Mouse (Mus musculus) layer of hippocampus, adult 8-10 months (tissue): Measurements from ENCODE around the gene Tarbp2. TPM values are rescaled to one million over a fixed set of nuclear protein-coding genes. Genes with fewer than 3 reads are reported as not detected.
A peak's percentile ranks its signal among the peaks of the same experiment; 100 is the strongest.

Experiments
- DNase-seq, 2 experiments: peaks; one replicate each; pipeline ENCODE4 v3.0.0; 2022; ENCODE audit warnings: low spot score in 2 of 2
- total RNA-seq, 4 experiments: library from RNA; stranded (reverse); gene quantifications; 2 replicates each; pipeline ENCODE4 v1.2.4; 2022

The Tarbp2 gene
- total RNA-seq, result 10 to 100 TPM; 34.0 to 39.8 (median 36.6) TPM

- DNase-seq, result peak; percentile 100
Measured at GRCm38 (mm10) chr15:102517976-102518858, at the start of gene Tarbp2. Gene Tarbp2 (plus strand): TSS chr15:102518192.

GRCm38 (mm10) chr15:102468675-102469370 lies 49.2 kb upstream of the Tarbp2 start:
- no peak for DNase-seq

GRCm38 (mm10) chr15:102470183-102470604 lies 47.8 kb upstream of the Tarbp2 start, which contains the start of gene Pcbp2:
Gene Pcbp2 (plus strand): TSS chr15:102470539.
- DNase-seq, result peak; percentile 95

GRCm38 (mm10) chr15:102470605-102471294 lies 47.2 kb upstream of the Tarbp2 start:
- peak; percentile 70 to 71 for DNase-seq

- DNase-seq, result no peak
Measured at GRCm38 (mm10) chr15:102471295-102471645, 46.7 kb upstream of the Tarbp2 start.

- no peak for DNase-seq
Measured at GRCm38 (mm10) chr15:102471727-102472126, 46.3 kb upstream of the Tarbp2 start.

GRCm38 (mm10) chr15:102473246-102473645 lies 44.7 kb upstream of the Tarbp2 start:
- no peak for DNase-seq

- DNase-seq, result no peak
Measured at GRCm38 (mm10) chr15:102474520-102474919, 43.5 kb upstream of the Tarbp2 start.

- DNase-seq, result no peak
Measured at GRCm38 (mm10) chr15:102483136-102483535, 34.9 kb upstream of the Tarbp2 start.

GRCm38 (mm10) chr15:102485853-102486252 lies 32.1 kb upstream of the Tarbp2 start:
- DNase-seq, result no peak

- no peak for DNase-seq
Measured at GRCm38 (mm10) chr15:102487664-102488063, 30.3 kb upstream of the Tarbp2 start.

- no peak for DNase-seq
Measured at GRCm38 (mm10) chr15:102498322-102498721, 19.7 kb upstream of the Tarbp2 start.

- DNase-seq, result no peak
Measured at GRCm38 (mm10) chr15:102499370-102499769, 18.6 kb upstream of the Tarbp2 start.

GRCm38 (mm10) chr15:102499851-102500250 lies 18.1 kb upstream of the Tarbp2 start:
- no peak for DNase-seq

- DNase-seq, result no peak
Measured at GRCm38 (mm10) chr15:102500479-102500878, 17.5 kb upstream of the Tarbp2 start.

GRCm38 (mm10) chr15:102501084-102501814 lies 16.7 kb upstream of the Tarbp2 start:
- DNase-seq, result no peak

- DNase-seq, result no peak
Measured at GRCm38 (mm10) chr15:102502254-102502840, 15.6 kb upstream of the Tarbp2 start.

GRCm38 (mm10) chr15:102503447-102503846 lies 14.5 kb upstream of the Tarbp2 start, which contains the start of gene Gm10337:
Gene Gm10337 (plus strand): TSS chr15:102503722.
- DNase-seq, result no peak

GRCm38 (mm10) chr15:102503924-102504782 lies 13.8 kb upstream of the Tarbp2 start:
- DNase-seq, result no peak
